Mouse (Mus musculus) cerebellum, postnatal 36 days (tissue): ENCODE data around the gene Popdc3.
"Not testable (repeated sequence)": the region's sequence is repeated elsewhere in the genome, so short reads cannot be mapped to it uniquely, and the experiment has no call there.

Source experiments
- DNase-seq, 2 experiments: peaks; one replicate each; pipeline ENCODE4 v3.0.0; 2021 to 2022; ENCODE audit warnings: mixed read lengths in 2 of 2

Gene Popdc3

DNA sequence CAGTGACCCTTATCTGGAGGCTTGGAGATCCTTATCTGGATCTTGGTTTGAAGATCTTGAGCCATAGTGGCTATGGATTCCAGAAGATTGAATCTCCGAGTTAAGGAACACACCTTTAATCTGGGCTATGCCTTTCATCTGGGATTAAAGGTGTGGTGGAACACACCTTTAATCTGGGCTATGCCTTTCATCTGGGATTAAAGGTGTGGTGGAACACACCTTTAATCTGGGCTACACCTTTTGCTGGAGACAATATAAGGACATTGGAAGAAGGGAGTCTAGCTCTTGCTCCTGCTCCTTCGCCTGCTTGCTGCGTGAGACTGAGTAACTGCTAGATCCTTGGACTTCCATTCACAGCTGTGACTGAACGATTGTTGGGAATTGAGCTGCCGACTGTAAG is at the start of gene Popdc3:
Gene Popdc3, plus strand, starts transcription at position 301 of the 400 bp plus-strand sequence.
- not testable (repeated sequence) for DNase-seq

DNA sequence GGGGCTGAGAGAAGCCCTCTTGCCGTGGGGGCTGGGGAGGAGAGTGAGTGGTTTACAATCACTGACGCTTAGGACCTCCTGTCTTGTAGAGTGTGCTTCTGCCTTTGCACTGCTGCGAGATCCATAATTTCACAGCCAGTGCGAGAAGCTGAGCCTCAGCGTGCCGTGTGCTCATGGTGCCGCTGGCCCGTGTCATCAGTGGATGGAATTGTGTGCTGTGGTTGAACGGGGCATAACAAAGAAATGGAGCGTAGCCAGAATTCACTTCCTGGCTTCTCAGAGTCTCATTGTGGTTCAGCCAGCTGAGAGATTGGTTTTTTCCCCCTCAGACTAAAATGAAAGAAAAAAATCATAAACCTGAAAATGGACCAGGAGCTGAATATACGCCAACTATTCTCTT is 48.8 kb upstream of the Popdc3 start:
- no peak for DNase-seq

DNA sequence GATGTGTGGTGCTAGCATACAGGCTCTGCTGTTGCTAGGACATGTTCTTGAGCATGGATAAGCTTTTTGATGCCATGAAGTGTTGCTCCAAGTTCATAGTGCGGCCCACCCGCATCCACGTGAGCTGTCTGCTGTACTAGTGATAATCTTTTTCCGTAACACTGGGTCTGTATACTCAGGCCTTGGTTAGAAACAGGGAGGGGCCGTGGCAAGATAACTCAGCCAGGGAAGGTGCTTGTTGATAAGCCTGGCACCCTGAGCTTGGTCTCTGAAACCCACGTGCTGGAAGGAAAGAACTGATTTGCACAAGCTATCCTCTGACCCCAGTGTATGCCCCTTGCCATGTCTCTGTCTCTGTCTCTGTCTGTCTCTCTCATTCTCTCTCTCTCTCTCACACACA is 47.9 kb upstream of the Popdc3 start:
- no peak for DNase-seq

DNA sequence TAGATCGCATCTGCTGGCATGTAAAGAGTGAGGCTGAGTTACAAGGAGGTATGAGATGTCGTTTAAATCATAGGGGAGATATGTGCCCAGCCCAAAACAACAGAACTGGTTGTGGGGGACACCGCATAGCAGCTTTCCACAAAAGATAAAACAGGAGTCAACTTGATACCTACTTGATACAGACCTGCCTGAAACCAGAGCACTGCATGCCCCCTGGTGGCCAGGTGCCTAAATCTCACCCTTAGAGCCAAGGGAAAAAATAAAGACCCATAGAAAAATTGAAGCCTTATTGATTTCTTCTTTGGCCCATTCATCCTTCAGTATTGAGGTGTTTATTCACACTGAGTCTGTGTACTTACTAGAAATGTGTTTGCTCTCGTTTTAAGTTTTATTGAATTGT is 45.5 kb upstream of the Popdc3 start:
- peak; percentile 47 to 63 for DNase-seq

DNA sequence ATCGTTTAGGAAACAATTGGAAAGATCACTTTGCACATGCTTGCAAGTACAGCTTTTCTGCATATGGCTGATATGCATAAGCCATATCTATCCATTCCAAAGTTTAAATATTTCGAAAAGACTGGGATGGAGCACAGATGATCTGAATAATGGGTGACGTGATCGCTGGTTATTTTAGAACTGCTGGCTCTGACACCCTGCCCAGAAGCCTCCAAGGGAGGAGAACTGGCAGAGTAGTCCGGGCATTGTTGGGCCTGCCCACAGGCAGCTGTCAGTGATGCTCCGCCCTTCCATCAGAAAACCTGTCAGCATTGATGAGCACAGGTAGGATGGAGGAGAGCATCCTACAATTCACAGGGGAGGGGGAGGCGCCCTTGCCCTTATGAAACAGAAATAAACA is 41.1 kb upstream of the Popdc3 start:
- no peak for DNase-seq

DNA sequence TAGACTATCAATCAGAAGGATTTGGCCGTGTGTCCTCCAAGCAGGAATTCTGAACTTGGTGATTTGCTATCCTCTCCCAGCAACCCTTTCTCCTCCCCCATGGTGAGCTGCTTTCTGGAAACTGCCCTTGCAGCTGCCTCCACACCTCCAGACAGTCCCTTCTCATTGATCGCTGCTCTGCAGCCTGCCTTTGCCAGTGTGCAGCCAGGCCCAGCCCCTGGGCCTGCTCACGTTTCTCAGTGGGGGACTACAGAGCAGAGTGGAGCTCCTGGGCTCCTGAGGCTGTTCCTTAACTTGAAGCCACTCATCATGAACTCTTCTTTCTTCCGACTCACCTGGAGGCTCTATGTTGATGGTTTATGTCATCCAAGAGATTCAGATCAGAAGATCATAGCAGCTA is 38.0 kb upstream of the Popdc3 start:
- DNase-seq = no peak

DNA sequence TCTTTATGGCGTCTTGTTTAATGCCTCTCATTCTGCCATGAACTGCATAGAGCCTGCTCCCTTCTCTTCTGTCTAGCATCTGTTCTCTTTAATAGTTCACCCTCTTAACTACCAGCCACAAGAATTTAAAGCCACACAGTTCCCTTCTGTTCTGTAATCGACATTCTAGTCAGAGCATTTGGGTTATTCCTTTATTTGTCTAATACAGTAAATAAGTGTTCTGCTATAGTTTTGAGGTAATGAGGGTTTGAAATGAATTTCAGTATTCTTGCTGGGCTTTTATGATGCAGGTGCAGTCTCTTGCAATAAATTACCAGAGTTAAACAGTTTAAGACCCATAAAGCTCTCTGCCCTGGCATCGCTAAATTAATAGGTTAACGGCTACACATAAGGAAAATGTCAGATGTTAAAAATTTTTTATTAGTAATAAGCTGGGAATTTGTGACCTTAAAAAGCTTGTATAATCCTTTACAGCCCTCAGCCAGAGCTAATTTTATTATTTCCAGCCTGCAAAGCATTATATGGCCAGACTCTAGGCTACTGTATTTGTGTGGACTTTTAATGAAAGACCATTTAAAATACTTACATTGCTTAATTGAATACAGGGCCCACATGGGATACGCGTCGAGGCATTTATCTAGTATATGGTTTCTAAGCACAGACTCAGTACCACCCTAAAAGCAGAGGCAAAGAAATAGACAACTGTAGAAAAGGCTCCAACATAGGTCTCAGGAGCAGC is 37.3 kb upstream of the Popdc3 start:
- DNase-seq = no peak

DNA sequence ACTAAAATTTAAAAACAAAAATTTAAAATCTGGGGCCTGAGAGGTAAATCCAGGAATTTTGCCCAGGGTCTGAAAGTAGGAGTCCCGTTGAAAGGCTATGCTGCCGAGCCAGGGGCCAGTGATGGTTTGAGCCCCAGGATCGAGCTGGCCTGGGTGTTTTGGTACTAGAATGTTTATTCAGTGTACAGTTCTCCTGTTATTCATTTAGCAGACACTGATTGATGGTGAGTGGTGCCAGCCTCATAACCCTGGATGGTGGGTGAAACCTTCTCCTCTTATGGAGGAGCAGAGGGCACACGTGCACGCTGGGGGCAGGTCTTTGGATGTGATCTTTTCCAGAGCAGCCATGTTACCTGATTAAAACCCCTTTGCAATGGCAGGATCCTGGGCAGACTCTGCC is 35.5 kb upstream of the Popdc3 start:
- no peak for DNase-seq

DNA sequence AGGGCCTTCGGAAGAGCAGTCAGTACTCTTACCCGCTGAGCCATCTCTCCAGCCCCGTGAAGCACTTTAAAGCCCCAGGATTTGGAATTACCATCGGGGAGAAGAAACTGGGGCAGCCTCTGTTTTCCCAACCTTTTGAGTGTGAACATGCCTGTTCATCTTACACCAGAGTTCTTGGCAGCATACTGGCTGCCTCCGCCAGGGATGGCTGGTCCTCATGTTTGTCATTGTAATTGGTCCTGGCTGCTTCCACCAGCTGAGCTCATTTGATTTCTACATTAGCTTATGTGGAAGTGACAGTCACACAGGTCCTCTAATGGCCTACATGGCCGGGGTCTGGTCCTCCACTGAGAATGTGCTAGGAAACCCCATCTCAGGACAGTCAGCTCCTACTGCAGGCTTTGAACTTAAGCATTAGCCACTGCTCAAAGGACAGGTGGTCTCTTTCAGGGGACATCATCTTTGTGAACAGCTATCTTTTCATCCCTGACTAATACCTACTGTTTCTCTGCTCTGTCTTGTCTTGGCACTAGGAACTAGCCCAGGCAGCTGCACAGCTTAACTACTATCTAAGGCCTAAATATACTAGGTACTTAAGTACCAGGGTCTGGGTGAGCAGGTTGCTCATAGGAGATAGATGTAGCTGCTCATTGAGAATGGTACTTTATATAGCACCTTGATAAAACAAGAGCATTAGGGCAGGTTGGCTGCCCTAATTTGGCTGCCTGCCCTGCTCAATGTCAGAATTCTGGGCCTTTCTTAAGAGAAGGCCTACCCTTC is 33.7 kb upstream of the Popdc3 start:
- no peak for DNase-seq

DNA sequence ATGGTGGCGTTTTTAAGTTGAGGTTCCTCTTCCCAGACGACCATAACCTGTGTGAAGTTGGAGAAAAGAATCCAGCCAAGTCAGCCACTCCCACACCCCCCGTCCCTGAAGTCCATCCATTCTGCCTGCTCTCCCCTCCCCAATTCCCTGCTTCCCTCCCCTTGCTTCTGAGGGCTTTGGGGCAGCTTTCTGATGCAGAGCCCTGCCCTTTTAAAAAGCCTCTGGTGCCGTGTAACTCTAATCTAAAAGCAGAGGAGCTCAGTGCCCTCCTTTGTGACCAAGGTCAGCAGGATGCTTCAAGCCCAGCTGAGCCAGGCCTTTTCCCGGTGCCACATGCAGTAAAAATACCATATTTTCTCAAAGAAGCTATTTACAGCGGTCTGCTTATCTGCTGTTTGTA is 31.1 kb upstream of the Popdc3 start:
- DNase-seq = no peak

DNA sequence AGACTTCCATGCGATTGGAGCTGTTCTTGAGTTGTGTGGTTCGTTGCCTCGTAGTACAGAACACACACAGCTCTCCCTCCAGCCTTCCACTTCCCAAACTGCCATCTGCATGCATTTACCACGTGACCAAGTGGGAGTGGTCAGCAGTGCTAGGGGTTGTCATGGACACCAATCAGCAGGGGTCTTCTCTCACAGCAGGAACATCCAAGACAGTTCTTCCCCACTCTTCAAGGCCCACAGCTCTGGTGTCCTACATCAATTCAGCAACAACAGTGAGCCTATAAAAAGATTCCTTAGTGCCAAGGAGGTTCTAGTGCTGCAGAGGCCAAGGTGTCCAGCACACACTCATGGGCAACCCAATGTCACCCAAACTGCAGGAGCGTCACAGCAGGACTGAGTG is 26.8 kb upstream of the Popdc3 start:
- DNase-seq = no peak

DNA sequence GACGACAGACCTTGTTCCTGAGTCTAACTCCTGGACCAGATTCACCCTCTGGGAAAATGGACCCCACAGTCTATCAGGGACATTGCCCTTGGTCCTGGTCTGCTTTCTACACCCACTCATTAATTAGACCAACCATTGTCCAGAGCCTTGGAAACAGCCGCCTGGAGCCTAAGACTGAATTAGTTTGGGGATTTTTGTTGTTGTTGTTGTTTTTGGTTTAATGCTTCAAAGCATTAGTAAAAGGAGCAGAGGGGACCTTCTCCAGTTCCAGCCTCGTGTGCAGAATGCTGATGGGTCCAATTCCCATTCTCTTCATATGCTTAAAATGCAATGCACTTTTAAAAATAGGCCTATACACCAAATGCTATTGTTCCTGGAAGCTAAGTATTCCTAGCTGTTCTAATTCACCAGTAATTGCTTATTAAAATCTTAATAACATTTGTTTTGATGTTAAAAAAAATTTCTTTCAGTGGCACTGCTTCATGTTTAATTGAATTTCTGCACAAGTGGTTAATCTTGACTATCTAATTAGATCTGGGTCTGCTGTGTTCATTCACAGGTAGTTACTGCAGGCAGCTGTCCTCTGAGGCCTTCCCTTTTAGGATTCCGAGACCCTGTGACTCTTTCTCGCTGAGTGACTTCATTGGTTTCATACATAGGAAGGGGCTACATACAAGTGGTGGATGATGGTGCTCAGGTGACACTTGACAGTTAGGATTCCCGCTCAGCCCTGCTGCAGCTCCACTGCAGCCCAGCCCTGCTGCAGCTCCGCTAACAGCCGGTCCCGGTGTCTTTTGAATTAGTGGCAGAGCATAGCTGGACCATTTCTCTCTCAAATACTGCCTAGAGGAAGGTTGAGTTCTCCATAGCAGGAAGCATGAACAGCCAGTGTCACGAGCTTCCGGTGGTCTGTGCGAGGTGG is 25.9 kb upstream of the Popdc3 start:
- no peak for DNase-seq

DNA sequence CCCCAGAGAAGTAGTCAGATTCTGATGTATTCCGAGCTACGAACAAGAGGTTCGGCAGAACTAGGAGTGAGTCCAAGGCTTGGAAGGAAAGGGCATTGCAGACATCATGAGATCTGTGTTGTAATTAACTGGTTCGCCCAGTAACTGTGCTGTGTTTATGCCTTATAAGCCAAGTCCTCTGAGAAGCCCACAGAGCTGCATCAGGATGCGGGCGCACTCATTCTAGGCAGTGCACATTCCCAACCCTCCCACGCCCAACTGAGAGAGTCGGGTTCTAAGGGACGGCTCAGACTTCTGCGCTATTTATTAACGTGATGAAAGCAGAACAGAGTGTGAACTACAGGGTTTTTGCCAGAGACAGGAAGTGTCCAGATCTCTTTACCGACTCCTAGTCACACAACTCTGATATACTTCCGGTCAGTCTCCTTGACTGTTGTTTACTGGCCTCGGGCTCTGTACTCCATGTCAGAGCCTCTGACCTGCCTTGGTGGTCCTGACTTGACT is 23.3 kb upstream of the Popdc3 start:
- DNase-seq = no peak

DNA sequence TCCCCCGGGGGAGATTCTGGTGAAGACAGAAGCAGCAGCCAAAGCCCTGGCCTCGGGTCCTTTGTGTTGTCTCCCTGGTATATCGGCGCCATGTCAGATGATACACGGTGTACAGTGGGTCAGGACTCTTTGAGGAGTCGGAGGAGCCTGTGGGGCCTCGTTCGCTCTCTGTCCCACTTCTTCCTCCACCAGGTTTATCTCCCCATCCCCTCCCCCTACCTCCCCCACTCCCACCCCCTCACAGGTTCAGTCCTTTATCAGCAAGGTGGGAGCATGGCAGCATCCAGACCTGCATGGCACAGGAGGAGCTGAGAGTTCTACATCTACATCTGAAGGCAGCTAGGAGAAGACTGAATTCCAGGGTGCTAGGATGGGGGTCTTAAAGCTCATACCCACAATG is 12.0 kb upstream of the Popdc3 start:
- DNase-seq = no peak

DNA sequence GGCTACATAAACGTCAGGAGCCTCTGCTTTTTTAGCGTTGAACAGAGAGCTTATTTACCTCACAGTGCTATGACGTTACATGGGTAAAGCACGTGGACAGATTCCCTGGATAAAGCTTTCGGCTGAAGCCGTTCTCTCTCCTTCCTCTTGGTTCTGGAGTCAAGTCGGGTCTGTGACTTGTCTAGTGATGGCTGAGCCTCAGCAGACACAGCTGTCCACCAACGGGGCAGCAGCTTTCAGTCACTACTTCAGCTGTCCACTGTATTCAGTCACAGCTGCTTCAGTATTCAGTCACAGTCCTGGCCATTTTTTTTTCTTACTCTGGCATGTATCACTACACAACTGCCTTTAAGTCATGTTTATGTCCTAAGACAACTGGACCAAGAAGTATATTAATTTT is 4.0 kb upstream of the Popdc3 start:
- no peak for DNase-seq

DNA sequence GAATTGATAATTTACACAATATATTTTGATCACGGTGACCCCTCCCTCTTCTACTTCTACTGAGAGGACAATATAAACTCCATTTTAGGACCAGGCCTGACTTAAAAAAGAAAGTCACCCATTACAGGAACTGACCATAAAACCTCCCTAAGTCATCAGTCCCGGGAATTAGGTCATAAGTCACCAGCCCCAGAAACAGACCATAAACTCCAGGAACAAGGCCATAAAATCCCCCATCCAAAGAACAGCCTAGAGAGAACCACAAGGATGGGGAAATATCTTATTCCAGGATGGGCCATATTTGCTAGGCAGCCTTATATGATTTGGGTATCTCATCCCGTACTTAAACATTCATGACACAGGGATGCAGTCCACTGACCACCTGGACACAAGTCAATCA is 3.6 kb upstream of the Popdc3 start:
- no peak for DNase-seq

DNA sequence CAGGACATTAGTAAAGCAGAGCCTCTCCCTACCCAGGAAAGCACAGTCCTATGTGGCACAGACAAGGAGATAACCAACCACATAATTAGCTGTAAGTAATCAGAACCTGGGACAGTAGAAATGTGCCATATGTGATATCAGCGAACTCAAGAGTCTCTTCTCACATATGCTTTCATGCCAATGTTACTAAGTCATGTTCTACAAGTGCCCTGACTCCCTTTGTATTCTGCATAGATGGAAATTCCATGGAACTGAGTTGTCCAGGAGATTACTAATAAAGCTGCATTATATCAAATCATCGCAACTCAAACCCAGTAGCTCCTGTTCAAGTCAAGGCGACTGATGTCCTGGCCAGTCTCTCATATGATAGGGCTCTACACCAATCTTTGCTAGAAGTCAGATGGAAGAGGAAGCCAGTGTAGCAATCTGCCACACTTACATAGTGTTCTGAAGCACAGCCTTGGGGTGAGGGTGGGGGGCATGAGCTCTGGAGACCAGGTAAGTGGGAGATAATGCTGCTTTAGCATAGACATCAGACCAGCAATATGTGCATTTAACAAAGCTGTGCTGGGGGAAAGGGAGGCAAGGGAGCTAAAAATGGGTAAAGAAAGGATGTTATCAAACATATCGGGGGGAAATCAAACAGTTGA is 2.9 kb downstream of the Popdc3 start:
- DNase-seq = no peak

DNA sequence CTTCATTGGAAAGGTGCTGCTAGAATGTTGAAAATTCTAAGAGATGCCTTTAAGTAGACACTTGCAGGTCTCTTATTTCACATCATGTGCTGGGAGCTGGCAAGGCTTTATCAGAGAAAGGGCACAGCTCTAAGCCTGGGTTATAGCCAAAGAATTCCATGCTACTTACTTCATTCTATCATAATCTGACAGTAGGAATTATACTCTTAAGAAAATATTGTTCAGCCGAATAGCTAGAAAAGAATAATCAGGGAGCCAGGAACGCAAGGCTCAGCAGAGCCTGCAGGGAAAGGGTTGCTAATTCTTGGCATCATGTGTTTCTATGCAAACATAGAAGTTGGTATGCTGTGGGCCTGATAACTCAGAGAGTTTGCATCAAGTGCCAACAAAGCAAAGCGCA is 3.4 kb downstream of the Popdc3 start:
- DNase-seq = no peak

DNA sequence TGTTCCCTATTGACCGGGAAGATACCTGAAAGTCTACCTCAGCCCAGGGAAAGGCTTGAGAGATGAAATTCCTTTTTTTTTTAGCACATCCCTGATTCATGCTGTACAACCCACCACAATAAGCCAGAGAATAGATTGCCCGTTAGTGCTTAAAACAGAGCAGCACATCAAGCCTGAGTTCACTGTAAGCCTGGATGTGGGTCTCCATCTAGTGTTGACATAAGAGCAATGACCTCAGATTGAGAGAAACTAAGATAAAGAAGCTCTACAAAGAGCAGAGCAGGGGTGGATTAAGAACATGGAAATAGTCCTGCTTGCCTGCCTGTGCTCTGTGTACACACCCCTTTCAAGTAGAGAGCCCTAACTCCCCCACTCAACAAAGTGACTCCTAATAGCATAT is 7.6 kb downstream of the Popdc3 start:
- DNase-seq = no peak

DNA sequence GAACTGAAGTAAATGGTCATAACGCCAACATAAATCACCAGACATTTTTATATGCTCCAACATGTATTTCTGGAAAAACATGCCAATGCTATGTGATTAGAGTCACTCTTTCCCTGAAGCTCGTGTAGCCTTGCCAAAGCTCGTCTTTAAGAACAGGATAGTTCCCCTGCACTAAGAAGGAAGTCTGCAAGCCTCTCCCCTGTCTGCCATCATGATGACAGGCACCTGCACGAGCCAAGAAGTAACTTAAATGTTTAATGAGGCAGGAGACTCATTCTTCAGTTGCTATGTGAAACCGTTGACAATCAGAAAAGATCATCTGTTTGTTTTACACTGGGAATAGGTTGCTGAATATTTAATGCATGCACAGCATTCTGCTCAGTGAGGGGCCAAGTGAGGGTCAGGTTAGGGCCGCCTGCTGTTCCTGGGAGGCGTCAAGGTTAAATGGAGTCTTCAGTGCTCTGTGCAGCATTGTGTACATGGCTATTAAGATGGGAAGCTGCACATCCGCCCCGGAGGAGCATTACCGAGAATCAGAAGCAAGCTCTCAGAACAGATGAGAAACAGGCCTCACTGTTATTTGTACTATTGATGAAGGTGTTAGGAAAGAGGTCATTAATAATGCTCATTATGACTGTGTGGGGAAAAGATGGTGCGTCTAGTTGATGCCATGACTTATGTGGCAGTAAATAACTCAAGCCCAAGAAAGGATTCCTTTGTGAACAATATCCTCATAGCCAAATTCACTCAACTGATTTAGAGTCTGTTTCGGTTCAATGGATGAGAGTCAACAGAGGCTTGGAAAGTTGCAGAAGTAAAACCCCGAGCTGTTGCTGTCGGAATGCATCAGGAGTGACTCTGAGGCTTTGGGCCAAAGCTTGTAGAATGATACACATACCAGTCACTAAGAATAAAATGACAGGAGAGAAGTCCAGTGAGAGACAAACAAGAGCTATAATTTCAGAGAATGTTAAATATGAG is 15.7 kb downstream of the Popdc3 start:
- DNase-seq = no peak

DNA sequence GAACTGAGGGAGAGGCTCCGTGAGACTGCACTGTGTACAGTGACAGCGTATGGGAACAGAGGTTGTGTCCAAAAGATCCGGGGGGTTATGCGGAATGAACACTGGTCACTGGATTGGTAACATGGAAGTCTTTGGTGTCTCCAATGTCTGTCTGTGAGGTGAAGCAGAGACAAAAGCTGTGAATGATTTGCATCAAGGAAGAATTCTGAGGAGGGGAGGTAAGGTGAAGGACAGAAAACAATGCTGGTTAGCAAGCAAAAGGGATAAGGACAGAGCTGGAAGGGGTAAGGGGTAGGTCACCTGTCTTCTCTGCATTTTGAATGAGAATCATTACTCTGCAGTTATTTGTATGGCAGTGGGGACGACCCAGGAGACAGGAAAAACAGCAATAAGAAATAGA is 16.6 kb downstream of the Popdc3 start:
- no peak for DNase-seq
